In the genomic region with DNA sequence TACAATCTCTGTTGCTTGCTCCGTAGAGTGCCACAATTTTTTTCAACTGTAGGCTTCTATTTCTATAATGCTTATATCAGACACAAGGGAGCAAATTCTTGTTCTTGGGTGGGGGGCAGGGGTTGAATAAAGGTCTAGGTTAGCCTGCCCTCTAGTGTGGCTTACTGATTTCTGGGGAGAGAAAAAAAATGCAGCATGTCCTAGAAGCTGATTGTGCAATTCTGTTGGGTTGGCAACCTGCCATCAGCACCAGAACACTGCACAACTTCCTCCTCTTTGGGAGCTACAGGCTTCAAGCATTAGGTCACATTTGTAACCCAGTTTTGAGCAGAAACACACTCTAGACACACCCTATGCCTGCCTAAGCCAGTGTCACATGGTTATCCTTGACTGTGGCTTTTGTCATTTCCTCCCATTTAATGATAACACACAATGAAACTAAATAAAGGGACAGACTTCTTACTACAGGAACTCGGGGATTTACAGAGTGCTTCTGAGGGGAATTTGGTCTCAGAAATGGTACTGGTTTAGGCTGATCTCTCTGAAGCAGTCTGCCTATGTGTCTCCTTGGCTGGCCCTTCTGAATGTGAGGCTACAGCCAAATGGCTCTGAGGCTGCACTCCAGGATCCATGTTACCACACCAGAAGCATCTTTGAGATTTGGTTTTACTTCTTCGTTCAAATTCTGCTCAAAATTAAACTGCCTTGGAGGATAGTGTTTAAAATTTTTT, we compare ENCODE assay signal across 8 mouse cellular contexts.
DNase-seq lines count a peak whose midpoint lies in the region; ATAC-seq and TF ChIP-seq lines count a peak whose summit lies in the region.

No protein-coding gene starts in this region.

- no peak overlapping the region for H3K4me2 ChIP-seq in forebrain, embryonic 15.5 days (replicated peaks)
- no peak overlapping the region for H3K4me2 ChIP-seq in heart, embryonic 16.5 days (ENCODE audit: low read depth, low read length)
- H3K4me2 ChIP-seq in liver, embryonic 16.5 days (ENCODE audit: low read depth, low read length): no peak overlapping the region

- no peaks in the 10 kb centered on the region for H3K36me3 ChIP-seq in C2C12 (ENCODE audit: control insufficient read depth, insufficient read depth)
- H3K36me3 ChIP-seq in forebrain, embryonic 15.5 days: no peaks in the 10 kb centered on the region
- H3K36me3 ChIP-seq in heart, embryonic 16.5 days (ENCODE audit: control insufficient read depth, insufficient read depth): no peaks in the 10 kb centered on the region
- H3K36me3 ChIP-seq in liver, embryonic 16.5 days (ENCODE audit: control insufficient read depth, insufficient read depth): no peaks in the 10 kb centered on the region

- no peak overlapping the region for H3K9ac ChIP-seq in forebrain, embryonic 15.5 days (replicated peaks)
- no peak overlapping the region for H3K9ac ChIP-seq in heart, embryonic 16.5 days (ENCODE audit: low read length)
- H3K9ac ChIP-seq in liver, embryonic 16.5 days (ENCODE audit: low read depth, low read length): no peak overlapping the region

- no peaks in the 10 kb centered on the region for H3K79me2 ChIP-seq in C2C12 (ENCODE audit: control insufficient read depth, insufficient read depth)

- peak overlapping the region; percentile 66 for H3K27ac ChIP-seq in forebrain, embryonic 15.5 days (replicated peaks)
- H3K27ac ChIP-seq in heart, embryonic 16.5 days (ENCODE audit: low read length): peak overlapping the region; percentile 86
- H3K27ac ChIP-seq in liver, embryonic 16.5 days (ENCODE audit: low read length): 0 out of 2 replicates have a peak overlapping the region, but pooled peaks have one; percentile 34

- peak; percentile 93 for DNase-seq in adrenal gland, postnatal 14 days
- DNase-seq in kidney, postnatal 4 days: peak; percentile 81 to 88
- peak; percentile 58 for DNase-seq in ovary, postnatal 14 days (ENCODE audit: low spot score)

- no peak overlapping the region for H3K4me3 ChIP-seq in C2C12 (ENCODE audit: insufficient read depth, poor library complexity, severe bottlenecking)
- no peak overlapping the region for H3K4me3 ChIP-seq in forebrain, embryonic 15.5 days
- no peak overlapping the region for H3K4me3 ChIP-seq in heart, embryonic 16.5 days (ENCODE audit: low read length)
- H3K4me3 ChIP-seq in liver, embryonic 16.5 days (ENCODE audit: low read depth, low read length): no peak overlapping the region

- H3K79me3 ChIP-seq in C2C12 (ENCODE audit: low read depth): no peaks in the 10 kb centered on the region

- 47% methylated on average over 3 of the region's 3 CpGs for WGBS in forebrain, embryonic 15.5 days
- WGBS in heart, embryonic 16.5 days: 26% methylated on average over 3 of the region's 3 CpGs
- WGBS in liver, embryonic 16.5 days (ENCODE audit: insufficient replicate concordance): 39% methylated on average over 3 of the region's 3 CpGs

- no peaks in the 10 kb centered on the region for H3K27me3 ChIP-seq in C2C12 (ENCODE audit: control insufficient read depth, insufficient read depth, insufficient read length)
- H3K27me3 ChIP-seq in forebrain, embryonic 15.5 days: no peaks in the 10 kb centered on the region
- no peaks in the 10 kb centered on the region for H3K27me3 ChIP-seq in heart, embryonic 16.5 days (ENCODE audit: control insufficient read depth, insufficient read depth, low read length)
- no peaks in the 10 kb centered on the region for H3K27me3 ChIP-seq in liver, embryonic 16.5 days (ENCODE audit: control insufficient read depth, insufficient read depth, low read depth, low read length)

- no peak for TF ChIP-seq CTCF in C2C12 (IDR thresholded peaks at IDR 0.05; ENCODE audit: control insufficient read depth, insufficient read depth, insufficient read length)

- no peaks in the 10 kb centered on the region for H3K9me3 ChIP-seq in forebrain, embryonic 15.5 days
- no peaks in the 10 kb centered on the region for H3K9me3 ChIP-seq in heart, embryonic 16.5 days (replicated peaks; ENCODE audit: control insufficient read depth, low read length)
- no peaks in the 10 kb centered on the region for H3K9me3 ChIP-seq in liver, embryonic 16.5 days (replicated peaks; ENCODE audit: control insufficient read depth, low read length)

- H3ac ChIP-seq in C2C12 (ENCODE audit: control insufficient read depth, insufficient read length, low read depth): no peak overlapping the region

- peaks cover 7% of the 10 kb centered on the region for H3K4me1 ChIP-seq in forebrain, embryonic 15.5 days
- H3K4me1 ChIP-seq in heart, embryonic 16.5 days (ENCODE audit: control insufficient read depth, insufficient read depth, low read length): peaks cover 9% of the 10 kb centered on the region
- H3K4me1 ChIP-seq in liver, embryonic 16.5 days (ENCODE audit: control insufficient read depth, low read depth, low read length): no peaks in the 10 kb centered on the region

- peak; percentile 76 for ATAC-seq in forebrain, embryonic 15.5 days (replicated peaks)
- peak; percentile 98 for ATAC-seq in heart, embryonic 16.5 days (replicated peaks; ENCODE audit: extremely low read depth, insufficient read depth, low FRiP score)
- ATAC-seq in liver, embryonic 16.5 days (ENCODE audit: low read depth): peak; percentile 95
- no peak for ATAC-seq in erythroid progenitor cell, adult 5-6 weeks (replicated peaks; ENCODE audit: low FRiP score, poor library complexity, severe bottlenecking)

TF ChIP-seq in C2C12, 6 proteins besides CTCF, POLR2A, EP300 and RAD21:
- peak; percentile 85 for TF ChIP-seq USF1 (IDR thresholded peaks at IDR 0.05; ENCODE audit: low read depth)
- peak; percentile 100 for TF ChIP-seq CEBPB (IDR thresholded peaks at IDR 0.05; ENCODE audit: low read depth)
- peak; percentile 56 for TF ChIP-seq MAX (IDR thresholded peaks at IDR 0.05)
- TF ChIP-seq MYOD1 (IDR thresholded peaks at IDR 0.05; ENCODE audit: control insufficient read depth, insufficient read length, low read depth): no peak
- no peak for TF ChIP-seq MYOG (IDR thresholded peaks at IDR 0.05; ENCODE audit: control insufficient read depth, extremely low read depth, insufficient read length)

Comparison
In these comparisons a context has a peak if more than half of its experiments do, and no peak if none do; other contexts are left out.
1. H3K27ac ChIP-seq: peak in every context shown above with its lines; median percentile 86 in heart, embryonic 16.5 days; 66 in forebrain, embryonic 15.5 days; 34 in liver, embryonic 16.5 days.